Mouse (Mus musculus): ENCODE measurements around the gene Adam19.

GRCm38 (mm10) chr11:46031470-46031869 lies 24.3 kb upstream of the Adam19 start:
- no peak for TF ChIP-seq POLR2A (IDR thresholded peaks at IDR 0.05; ENCODE audit: insufficient read length, low read depth)
- no peak for TF ChIP-seq MAX (IDR thresholded peaks at IDR 0.05; ENCODE audit: low read depth)

All from myocyte (in vitro differentiated cells).